Mouse (Mus musculus) left cerebral cortex, postnatal 10 days (tissue): ENCODE measurements around the gene Vrk1. TPM values are rescaled to one million over a fixed set of nuclear protein-coding genes. Genes with fewer than 3 reads are reported as not detected.

ENCODE experiments used
- DNase-seq, 2 experiments: peaks; one replicate each; pipeline ENCODE4 v3.0.0; 2021 to 2022; ENCODE audit warnings: low spot score in 2 of 2, mixed read lengths in 1 of 2; ENCODE audit errors: extremely low spot score in 1 of 2
- intact Hi-C: fragments of 180-260 bp; cut with DNase I; formaldehyde crosslinking; loops from one replicate; pipeline ENCODE4 v1.15.1; 2025
- total RNA-seq, 2 experiments: library from RNA; stranded (reverse); gene quantifications; 2 replicates each; pipeline ENCODE4 v1.2.3; 2021

The Vrk1 gene
- total RNA-seq, 2 experiments from 2014 or later: 17.3 to 20.8 TPM

- DNase-seq: no peak
- intact Hi-C loops: no loop called here
These were observed 21.9 kb downstream of the Vrk1 start for GRCm38 (mm10) chr12:106031916-106032315.

GRCm38 (mm10) chr12:106032361-106032760, 22.3 kb downstream of the Vrk1 start:
- intact Hi-C loops: no loop called here

GRCm38 (mm10) chr12:106034267-106034666, 24.2 kb downstream of the Vrk1 start:
- intact Hi-C loops: no loop called here
- no peak for DNase-seq

More at GRCm38 (mm10) chr12:106032361-106032760, 22.3 kb downstream of the Vrk1 start:
- no peak for DNase-seq

- intact Hi-C loops: no loop called here
- no peak for DNase-seq
These were observed 24.7 kb downstream of the Vrk1 start for GRCm38 (mm10) chr12:106034761-106035160.

- intact Hi-C loops: no loop called here
These were observed 30.2 kb downstream of the Vrk1 start for GRCm38 (mm10) chr12:106040259-106040658.

GRCm38 (mm10) chr12:106046143-106046795, 36.2 kb downstream of the Vrk1 start:
- intact Hi-C loops: no loop called here
- DNase-seq: no peak

More at GRCm38 (mm10) chr12:106040259-106040658, 30.2 kb downstream of the Vrk1 start:
- no peak for DNase-seq

- DNase-seq: no peak
- intact Hi-C loops: no loop called here
These were observed 42.2 kb downstream of the Vrk1 start for GRCm38 (mm10) chr12:106052271-106052670.

GRCm38 (mm10) chr12:106055799-106056198, 45.8 kb downstream of the Vrk1 start:
- DNase-seq: peak; percentile 85
- intact Hi-C loops: loop anchor here (5.0 kb wide), 2 partner anchors 93 to 203 kb away; no protein-coding TSS in a partner anchor

GRCm38 (mm10) chr12:106059873-106060573, 50.0 kb downstream of the Vrk1 start:
- DNase-seq: no peak
- intact Hi-C loops: loop anchor here (5.0 kb wide), 2 partner anchors 98 to 208 kb away; no protein-coding TSS in a partner anchor

GRCm38 (mm10) chr12:106070434-106071155, 60.6 kb downstream of the Vrk1 start:
- DNase-seq: no peak
- intact Hi-C loops: no loop called here

GRCm38 (mm10) chr12:106071575-106072166, 61.6 kb downstream of the Vrk1 start:
- no peak for DNase-seq
- intact Hi-C loops: no loop called here

- intact Hi-C loops: no loop called here
- no peak for DNase-seq
These were observed 64.5 kb downstream of the Vrk1 start for GRCm38 (mm10) chr12:106074371-106075155.

GRCm38 (mm10) chr12:106076131-106076530, 66.1 kb downstream of the Vrk1 start:
- intact Hi-C loops: no loop called here
- no peak for DNase-seq

- intact Hi-C loops: no loop called here
- DNase-seq: no peak
These were observed 70.5 kb downstream of the Vrk1 start for GRCm38 (mm10) chr12:106080511-106080910.

GRCm38 (mm10) chr12:106080945-106081747, 71.1 kb downstream of the Vrk1 start:
- DNase-seq: peak in 1 of 2 experiments; percentile 10
- intact Hi-C loops: no loop called here

- no peak for DNase-seq
- intact Hi-C loops: no loop called here
These were observed 71.7 kb downstream of the Vrk1 start for GRCm38 (mm10) chr12:106081748-106082140.

- no peak for DNase-seq
- intact Hi-C loops: no loop called here
These were observed 72.3 kb downstream of the Vrk1 start for GRCm38 (mm10) chr12:106082191-106082957.
